Mouse (Mus musculus) liver (tissue): Measurements from ENCODE around the gene Fbln2.
A peak's percentile ranks its signal among the peaks of the same experiment; 100 is the strongest.

Experiments
- DNase-seq: peaks from one replicate; pipeline ENCODE4 v3.0.0-alpha.2; 2020; ENCODE audit warnings: mixed read lengths

Gene Fbln2

GRCm38 (mm10) chr6:91281747-91282146 is 69.5 kb downstream of the Fbln2 start:
- no peak for DNase-seq

GRCm38 (mm10) chr6:91283031-91283430 is 70.8 kb downstream of the Fbln2 start:
- DNase-seq, result no peak

GRCm38 (mm10) chr6:91284521-91285449 is 72.5 kb downstream of the Fbln2 start:
- DNase-seq, result no peak

GRCm38 (mm10) chr6:91285450-91285790 is 73.2 kb downstream of the Fbln2 start:
- DNase-seq, result peak; percentile 55

GRCm38 (mm10) chr6:91285814-91286545 is 73.7 kb downstream of the Fbln2 start:
- no peak for DNase-seq

GRCm38 (mm10) chr6:91286624-91287023 is 74.4 kb downstream of the Fbln2 start:
- peak; percentile 76 for DNase-seq

GRCm38 (mm10) chr6:91287148-91287547 is 74.9 kb downstream of the Fbln2 start:
- DNase-seq, result no peak

GRCm38 (mm10) chr6:91287636-91288035 is 75.4 kb downstream of the Fbln2 start:
- no peak for DNase-seq

- no peak for DNase-seq
These were observed 76.1 kb downstream of the Fbln2 start for GRCm38 (mm10) chr6:91288251-91288785.

GRCm38 (mm10) chr6:91288961-91289360 is 76.7 kb downstream of the Fbln2 start:
- no peak for DNase-seq

GRCm38 (mm10) chr6:91290937-91291336 is 78.7 kb downstream of the Fbln2 start:
- DNase-seq, result no peak

GRCm38 (mm10) chr6:91295431-91295830 is 83.2 kb downstream of the Fbln2 start:
- DNase-seq, result no peak

GRCm38 (mm10) chr6:91298828-91299227 is 86.6 kb downstream of the Fbln2 start:
- no peak for DNase-seq

GRCm38 (mm10) chr6:91300079-91300478 is 87.8 kb downstream of the Fbln2 start:
- DNase-seq, result no peak

- DNase-seq, result no peak
These were observed 89.6 kb downstream of the Fbln2 start for GRCm38 (mm10) chr6:91301839-91302238.

GRCm38 (mm10) chr6:91302337-91302736 is 90.1 kb downstream of the Fbln2 start:
- DNase-seq, result no peak

- DNase-seq, result no peak
These were observed 91.9 kb downstream of the Fbln2 start for GRCm38 (mm10) chr6:91304172-91304571.

GRCm38 (mm10) chr6:91307972-91308371 is 95.7 kb downstream of the Fbln2 start:
- DNase-seq, result no peak

- no peak for DNase-seq
These were observed 98.9 kb downstream of the Fbln2 start for GRCm38 (mm10) chr6:91311204-91311603.

GRCm38 (mm10) chr6:91312491-91312890 is 100.2 kb downstream of the Fbln2 start:
- DNase-seq, result no peak
